Mouse (Mus musculus) small intestine, adult 2 months (tissue): ENCODE results near the gene Armc2. TPM values are rescaled to one million over a fixed set of nuclear protein-coding genes. Genes with fewer than 3 reads are reported as not detected.
A peak's percentile ranks its signal among the peaks of the same experiment; 100 is the strongest.
"Not testable (repeated sequence)": the region's sequence is repeated elsewhere in the genome, so short reads cannot be mapped to it uniquely, and the experiment has no call there.

Experiments
- H3K27ac ChIP-seq: fragments of 200-500 bp; 2 replicates; pipeline ENCODE4 v1.5.1; 2012; ENCODE audit warnings: low read depth, low read length, control low read depth, inconsistent platforms; ENCODE audit not compliant: insufficient read depth
- H3K27me3 ChIP-seq: fragments of 200-500 bp; 2 replicates; pipeline ENCODE4 v1.6.1; 2012; ENCODE audit warnings: mild to moderate bottlenecking, moderate library complexity, low read length, inconsistent platforms; ENCODE audit not compliant: control insufficient read depth, insufficient read depth
- H3K36me3 ChIP-seq: fragments of 200-500 bp; 2 replicates; pipeline ENCODE4 v1.6.1; 2012; ENCODE audit warnings: mild to moderate bottlenecking, low read length, control low read depth, inconsistent platforms; ENCODE audit not compliant: control insufficient read depth, insufficient read depth
- H3K4me1 ChIP-seq: fragments of 200-500 bp; 2 replicates; pipeline ENCODE4 v1.6.1; 2012; ENCODE audit warnings: low read length, inconsistent platforms, mixed read lengths; ENCODE audit not compliant: control insufficient read depth, insufficient read depth, insufficient read length
- H3K4me3 ChIP-seq: fragments of 200-500 bp; 2 replicates; pipeline ENCODE4 v1.5.1; 2012; ENCODE audit warnings: low read depth, mild to moderate bottlenecking, control low read depth, inconsistent platforms, low read length, moderate library complexity
- CTCF ChIP-seq: fragments of 200-500 bp; IDR thresholded peaks from 2 replicates; pipeline ENCODE4 v1.5.1; 2012; ENCODE audit warnings: low read depth, mild to moderate bottlenecking, control low read depth, inconsistent platforms, low read length, moderate library complexity, mixed read lengths; ENCODE audit not compliant: insufficient replicate concordance, insufficient read length; ENCODE audit errors: extremely low read depth
- POLR2A ChIP-seq: fragments of 200-500 bp; IDR thresholded peaks from 2 replicates; pipeline ENCODE4 v1.6.1; 2012; ENCODE audit warnings: low read depth, mild to moderate bottlenecking, control low read depth, inconsistent platforms, low read length, moderate library complexity
- WGBS: fragments of 180-500 bp; shearing (Covaris S2); methylation state at CpG from one replicate; pipeline ENCODE4 v1.1.7; 2018; 5-methylcytosine and 5-hydroxymethylcytosine counted together
- polyA plus RNA-seq: library from polyadenylated mRNA; depleted of rRNA; stranded (reverse); fragments of >200 nt; gene quantifications from 2 replicates; pipeline ENCODE4 v1.2.3, GENCODE M21; 2012

Gene Armc2
- polyA plus RNA-seq, 1 experiment = 0.60 TPM

DNA sequence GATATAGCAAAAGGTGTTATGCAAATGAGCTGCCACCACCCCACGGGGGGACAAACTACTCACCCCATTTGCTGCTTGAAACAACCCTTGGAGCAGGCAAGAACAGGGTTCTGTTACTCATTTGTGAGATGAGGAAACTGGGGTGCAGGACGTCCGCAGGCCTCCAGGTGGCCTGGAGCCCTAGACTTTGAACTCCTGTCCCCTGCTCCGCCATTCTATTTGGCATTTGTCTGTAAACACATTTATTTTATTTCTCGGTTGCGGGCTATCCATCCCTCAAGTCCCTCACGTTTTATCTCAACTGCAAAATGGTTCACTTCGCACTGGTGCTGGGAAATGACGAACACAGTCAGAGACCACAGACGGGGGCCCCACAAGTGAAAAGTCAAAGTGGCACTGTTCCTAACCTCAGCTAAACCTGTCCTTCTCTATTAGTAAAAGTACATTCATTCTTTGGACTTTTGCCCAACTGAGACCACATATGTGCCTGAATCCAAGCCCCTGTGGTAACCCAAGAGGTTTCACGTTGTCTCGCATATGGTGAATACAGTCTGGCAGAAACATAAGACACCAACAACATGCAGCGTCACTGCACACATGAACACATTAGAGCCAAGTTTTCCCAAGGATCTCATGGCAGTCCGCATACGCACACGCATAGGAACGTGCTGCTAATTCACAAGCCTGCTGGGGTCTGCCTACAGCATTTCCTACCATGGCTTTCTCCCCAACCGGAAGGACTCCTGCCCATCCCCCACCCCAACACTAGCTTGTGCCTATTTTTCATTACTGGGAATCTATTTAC is 60.6 kb downstream of the Armc2 start:
- peaks cover 2% of the 10 kb centered on the region; the same call in 1 of the 2 replicates for H3K36me3 ChIP-seq
- peaks cover 23% of the 10 kb centered on the region for H3K4me1 ChIP-seq
- peak overlapping the region; percentile 93 for H3K27ac ChIP-seq
- WGBS = 69% methylated on average over 18 of the region's 18 CpGs
- H3K4me3 ChIP-seq = no peak overlapping the region
- no peak for TF ChIP-seq POLR2A
- peak; percentile 48; the same call in 1 of the 2 replicates for TF ChIP-seq CTCF
- no peaks in the 10 kb centered on the region for H3K27me3 ChIP-seq

DNA sequence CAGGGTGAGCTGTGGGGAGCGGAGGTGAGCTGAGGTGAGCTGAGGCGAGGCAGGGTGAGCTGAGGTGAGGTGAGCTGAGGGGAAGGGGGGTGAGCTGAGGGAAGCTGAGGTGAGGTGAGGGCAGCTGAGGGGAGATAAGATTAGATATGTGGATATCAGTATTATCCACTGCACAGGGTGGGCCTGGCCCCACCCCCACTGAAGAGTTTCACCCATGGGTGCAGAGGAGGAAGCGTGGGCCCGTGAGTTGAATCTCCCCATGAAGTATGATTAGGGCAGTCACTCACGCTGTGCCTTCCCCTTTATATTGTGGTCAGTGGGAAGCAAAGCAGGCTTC is 64.7 kb downstream of the Armc2 start:
- 36% methylated on average over 5 of the region's 5 CpGs for WGBS
- Histone ChIP-seq H3K4me1 (peaks cover 18% of the 10 kb centered on the region), H3K36me3 (no peaks in the 10 kb centered on the region), H3K27ac (peak overlapping the region; percentile 93), H3K27me3 (no peaks in the 10 kb centered on the region), H3K4me3 (no peak overlapping the region)
- TF ChIP-seq CTCF = no peak
- no peak for TF ChIP-seq POLR2A

DNA sequence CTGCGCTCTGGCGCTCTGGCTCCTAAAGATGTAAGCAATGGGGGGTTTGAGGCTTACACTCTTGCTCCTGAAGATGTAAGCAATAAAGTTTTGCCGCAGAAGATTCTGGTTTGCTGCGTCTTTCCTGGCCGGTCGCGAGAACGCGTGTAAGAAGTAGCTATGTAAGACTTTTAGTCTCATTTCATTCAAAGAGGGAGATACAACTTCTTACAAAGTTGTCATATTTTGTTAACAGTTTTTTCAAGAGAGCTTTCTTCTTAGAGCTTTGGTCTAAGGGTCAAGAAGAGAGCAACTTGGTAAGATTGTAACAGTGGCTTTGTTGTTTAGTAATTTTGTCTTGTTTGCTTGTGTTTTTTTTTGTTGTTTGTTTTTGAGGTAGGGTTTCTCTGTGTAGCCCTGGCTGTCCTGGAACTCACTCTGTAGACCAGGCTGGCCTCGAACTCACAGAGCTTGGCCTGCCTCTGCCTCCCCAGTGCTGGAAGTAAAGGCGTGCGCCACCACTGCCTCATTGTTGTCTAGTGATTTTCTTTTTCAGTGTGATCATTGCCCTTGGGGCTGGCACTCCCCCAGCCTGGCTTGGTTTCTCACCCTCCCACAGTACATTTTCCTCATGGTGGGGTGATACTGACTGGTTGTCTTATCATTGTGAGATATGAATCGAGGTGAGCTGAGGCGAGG is 65.3 kb downstream of the Armc2 start:
- no peaks in the 10 kb centered on the region for H3K27me3 ChIP-seq
- H3K27ac ChIP-seq = peak overlapping the region; percentile 56
- WGBS = 72% methylated on average over 14 of the region's 14 CpGs

DNA sequence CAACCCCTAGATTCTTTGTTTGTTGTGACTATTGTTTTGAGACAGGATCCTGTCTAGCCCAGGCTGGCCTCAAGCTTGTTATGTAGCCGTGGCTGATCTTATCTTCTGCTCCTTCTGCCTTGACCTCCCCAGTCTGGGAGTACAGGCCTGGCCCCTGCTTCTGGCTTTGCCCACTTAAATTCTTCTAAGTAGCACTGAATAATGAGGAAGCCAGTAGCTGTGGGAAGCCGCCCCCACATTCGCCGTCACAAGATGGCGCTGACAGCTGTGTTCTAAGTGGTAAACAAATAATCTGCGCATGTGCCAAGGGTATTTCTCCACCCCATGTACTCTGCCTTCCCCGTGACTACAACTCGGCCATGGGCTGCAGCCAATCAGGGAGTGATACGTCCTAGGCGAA is 65.9 kb downstream of the Armc2 start:
- H3K27me3 ChIP-seq, H3K36me3 ChIP-seq, H3K4me3 ChIP-seq: not testable (repeated sequence)
- Histone ChIP-seq H3K4me1 (peaks cover 11% of the 10 kb centered on the region), H3K27ac (0 out of 2 replicates have a peak overlapping the region, but pooled peaks have one; percentile 53)
- WGBS = 85% methylated on average over 8 of the region's 10 CpGs

More for the DNA sequence above, 65.3 kb downstream of the Armc2 start:
- H3K4me1 ChIP-seq = peaks cover 16% of the 10 kb centered on the region
- no peaks in the 10 kb centered on the region for H3K36me3 ChIP-seq
- H3K4me3 ChIP-seq = no peak overlapping the region
- TF ChIP-seq CTCF (no peak), POLR2A (no peak)

DNA sequence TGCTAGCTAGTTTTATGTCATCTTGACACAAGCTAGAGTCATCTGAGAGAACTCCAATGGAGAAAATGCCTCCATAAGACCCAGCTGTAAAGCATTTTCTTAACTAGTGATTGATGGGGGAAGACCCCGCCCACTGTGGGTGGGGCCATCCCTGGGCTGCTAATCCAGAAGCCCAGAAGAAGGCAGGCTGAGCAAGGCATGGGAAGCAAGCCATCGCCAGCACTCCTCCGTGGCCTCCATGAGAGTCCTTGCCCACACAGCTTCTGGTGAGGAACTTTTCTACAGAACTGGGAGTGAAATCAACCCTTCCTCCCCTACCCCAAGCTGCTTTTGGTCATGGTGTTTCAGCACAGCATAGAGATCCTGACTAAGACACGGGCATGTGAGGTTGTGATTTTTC is 79.2 kb downstream of the Armc2 start:
- Histone ChIP-seq H3K27ac (no peak overlapping the region), H3K4me1 (peaks cover 15% of the 10 kb centered on the region), H3K4me3 (no peak overlapping the region), H3K36me3 (no peaks in the 10 kb centered on the region), H3K27me3 (no peaks in the 10 kb centered on the region)
- WGBS = 75% methylated on average over 4 of the region's 4 CpGs
- no peak for TF ChIP-seq CTCF
- TF ChIP-seq POLR2A = no peak

DNA sequence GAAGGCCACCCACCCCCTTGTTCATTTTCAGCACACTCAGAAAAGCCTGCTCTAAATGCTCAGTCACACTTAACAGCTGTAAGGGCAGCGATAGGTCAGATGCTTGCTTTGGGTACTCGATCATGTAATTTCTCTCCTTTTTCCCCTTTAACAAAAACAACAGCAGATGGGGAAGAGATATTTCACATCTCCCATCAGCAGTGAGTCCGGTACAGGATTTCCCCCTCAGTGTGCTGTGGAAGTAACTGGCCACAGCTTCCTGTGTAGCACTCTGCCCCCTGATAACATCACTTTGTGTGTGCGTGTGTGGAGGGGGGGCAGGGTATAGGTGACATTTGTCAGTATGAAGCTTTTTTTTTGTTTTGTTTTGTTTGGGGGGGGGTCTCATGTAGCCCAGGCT is 81.1 kb downstream of the Armc2 start:
- Histone ChIP-seq H3K36me3 (no peaks in the 10 kb centered on the region), H3K4me1 (peaks cover 22% of the 10 kb centered on the region), H3K27me3 (no peaks in the 10 kb centered on the region), H3K27ac (no peak overlapping the region), H3K4me3 (no peak overlapping the region)
- WGBS = 63% methylated on average over 4 of the region's 4 CpGs
- TF ChIP-seq CTCF (no peak), POLR2A (no peak)

DNA sequence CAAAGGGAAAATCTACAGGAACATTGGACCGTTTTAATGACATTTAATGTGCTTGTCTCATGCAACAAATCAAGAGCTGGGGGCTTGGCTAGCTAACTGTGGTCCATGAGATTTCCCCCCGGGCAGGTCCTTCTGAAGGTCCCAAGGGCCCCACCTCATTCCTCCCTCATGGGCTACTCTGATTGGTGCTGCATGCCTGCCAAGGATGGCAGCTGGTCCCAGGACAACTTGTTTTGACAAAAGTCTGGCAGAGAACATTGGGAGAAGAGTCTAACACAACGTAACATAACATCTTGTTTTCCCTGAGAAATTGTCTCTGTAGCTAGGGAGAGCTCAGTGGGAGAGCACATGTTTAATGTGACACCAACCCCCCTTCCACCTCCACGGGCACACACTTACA is 82.1 kb downstream of the Armc2 start:
- peaks cover 22% of the 10 kb centered on the region for H3K4me1 ChIP-seq
- H3K27me3 ChIP-seq = no peaks in the 10 kb centered on the region
- WGBS = 61% methylated on average over 4 of the region's 4 CpGs
- no peaks in the 10 kb centered on the region for H3K36me3 ChIP-seq
- H3K4me3 ChIP-seq = no peak overlapping the region
- H3K27ac ChIP-seq = no peak overlapping the region
- no peak for TF ChIP-seq POLR2A
- TF ChIP-seq CTCF = no peak

DNA sequence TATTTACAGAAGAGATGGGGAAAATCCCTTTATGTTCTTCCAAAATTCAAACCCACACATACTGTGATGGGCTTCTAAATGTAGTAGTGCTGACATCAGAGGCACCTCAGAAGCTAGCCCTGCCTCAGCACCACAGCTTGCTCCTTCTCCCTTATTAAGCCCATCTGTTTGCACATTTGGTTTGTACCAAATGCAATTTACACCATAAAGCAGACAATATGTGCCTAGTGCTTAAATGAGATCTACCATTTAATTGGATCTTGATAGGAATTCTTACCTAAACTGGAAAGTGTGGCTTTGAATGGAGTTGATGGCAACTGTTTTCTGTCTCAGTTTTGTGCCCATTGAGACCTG is 82.8 kb downstream of the Armc2 start:
- H3K4me3 ChIP-seq = no peak overlapping the region
- peak overlapping the region; percentile 48 for H3K27ac ChIP-seq
- peaks cover 22% of the 10 kb centered on the region for H3K4me1 ChIP-seq
- no peaks in the 10 kb centered on the region for H3K27me3 ChIP-seq
- no peaks in the 10 kb centered on the region for H3K36me3 ChIP-seq
- TF ChIP-seq CTCF (no peak), POLR2A (no peak)
